Mouse (Mus musculus) G1E (cell line): ENCODE data around the gene Prrt2. TPM values are rescaled to one million over a fixed set of nuclear protein-coding genes. Genes with fewer than 3 reads are reported as not detected.

Source experiments
- ATAC-seq: 2 replicates; pipeline ENCODE4 v1.8.0; 2016; ENCODE audit warnings: mild to moderate bottlenecking; ENCODE audit not compliant: insufficient number of reproducible peaks, poor library complexity, low FRiP score, severe bottlenecking; ENCODE audit errors: extremely low read depth
- DNase-seq: peaks from one replicate; pipeline ENCODE4 v3.0.0; 2012; ENCODE audit warnings: low spot score
- H3K27me3 ChIP-seq: 2 replicates; pipeline ENCODE4 v1.6.1; 2012; ENCODE audit warnings: mild to moderate bottlenecking, low read length, inconsistent platforms; ENCODE audit not compliant: insufficient read depth
- H3K36me3 ChIP-seq: replicated peaks from 2 replicates; pipeline ENCODE3; 2012; ENCODE audit warnings: mild to moderate bottlenecking, inconsistent platforms
- H3K4me1 ChIP-seq: 2 replicates; pipeline ENCODE4 v1.6.1; 2012; ENCODE audit warnings: low read depth, low read length, inconsistent platforms, mixed read lengths; ENCODE audit not compliant: insufficient read depth
- H3K4me3 ChIP-seq: 2 replicates; pipeline ENCODE4 v1.5.1; 2012; ENCODE audit warnings: low read depth, mild to moderate bottlenecking, inconsistent platforms, low read length, moderate library complexity, mixed read lengths
- H3K9me3 ChIP-seq: replicated peaks from 2 replicates; pipeline ENCODE4 v1.6.1; 2012; ENCODE audit warnings: inconsistent platforms
- CTCF ChIP-seq: IDR thresholded peaks from 2 replicates; pipeline ENCODE4 v1.5.1; 2012; ENCODE audit warnings: low read depth, low read length, inconsistent platforms, mixed read lengths
- GATA1 ChIP-seq: IDR thresholded peaks from 2 replicates; pipeline ENCODE4 v1.6.1; 2012; ENCODE audit warnings: borderline replicate concordance, low read length, inconsistent platforms, mixed read lengths
- GATA2 ChIP-seq: IDR thresholded peaks from 2 replicates; pipeline ENCODE4 v1.6.1; 2012; ENCODE audit warnings: low read depth, low read length, inconsistent platforms, borderline replicate concordance
- POLR2AphosphoS5 ChIP-seq: IDR thresholded peaks from 2 replicates; pipeline ENCODE4 v1.6.1; 2012; ENCODE audit warnings: low read depth, low read length, inconsistent platforms; ENCODE audit not compliant: insufficient replicate concordance
- TAL1 ChIP-seq: conservative IDR thresholded peaks from 2 replicates; pipeline ENCODE4 v1.6.1; 2012; ENCODE audit warnings: low read depth, low read length, inconsistent platforms, mixed read lengths
- polyA plus RNA-seq: library from polyadenylated mRNA; stranded (reverse); fragments of >175 nt; gene quantifications from 2 replicates; pipeline ENCODE4 v1.2.3, GENCODE M21; 2012
- total RNA-seq, 2 experiments: library from RNA; stranded (forward) in 1 of 2; stranded (reverse) in 1 of 2; fragments of 200-1000 nt in 1 of 2; fragments of >200 nt in 1 of 2; fragmentation: Nextera tagmentation in 1 of 2; gene quantifications; 2 replicates each; pipeline ENCODE4 v1.2.3; 2014 to 2017

Gene Prrt2
- total and polyA plus RNA-seq, 3 experiments = 2.0 to 6.4 TPM; not detected in 1

DNA sequence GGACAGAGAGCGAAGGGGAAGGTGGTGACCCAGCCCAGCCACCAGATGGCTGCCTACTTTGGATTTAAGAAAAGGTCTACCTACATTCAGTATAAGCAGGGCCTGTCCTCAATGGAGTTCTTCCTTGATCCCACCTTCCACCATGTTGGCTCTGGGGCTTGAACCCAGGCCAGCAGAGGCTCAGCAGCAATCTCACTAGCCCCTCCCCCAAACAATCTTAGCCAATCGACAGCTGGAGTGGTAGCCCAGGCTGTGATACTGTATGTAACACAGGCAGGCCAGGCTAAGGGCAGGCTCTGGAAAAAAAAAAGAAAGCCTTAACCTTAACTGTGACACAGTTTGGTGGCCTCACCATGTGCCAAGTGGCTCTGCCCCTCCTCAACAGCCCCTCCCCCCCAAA is 9.3 kb downstream of the Prrt2 start:
- no peak overlapping the region for H3K4me3 ChIP-seq
- no peaks in the 10 kb centered on the region for H3K9me3 ChIP-seq
- no peak for ATAC-seq
- peaks cover 92% of the 10 kb centered on the region for H3K4me1 ChIP-seq
- peaks cover 71% of the 10 kb centered on the region for H3K36me3 ChIP-seq
- no peaks in the 10 kb centered on the region for H3K27me3 ChIP-seq
- TF ChIP-seq CTCF (no peak), TAL1 (no peak), GATA2 (no peak), POLR2AphosphoS5 (no peak), GATA1 (no peak)
- no peak for DNase-seq

DNA sequence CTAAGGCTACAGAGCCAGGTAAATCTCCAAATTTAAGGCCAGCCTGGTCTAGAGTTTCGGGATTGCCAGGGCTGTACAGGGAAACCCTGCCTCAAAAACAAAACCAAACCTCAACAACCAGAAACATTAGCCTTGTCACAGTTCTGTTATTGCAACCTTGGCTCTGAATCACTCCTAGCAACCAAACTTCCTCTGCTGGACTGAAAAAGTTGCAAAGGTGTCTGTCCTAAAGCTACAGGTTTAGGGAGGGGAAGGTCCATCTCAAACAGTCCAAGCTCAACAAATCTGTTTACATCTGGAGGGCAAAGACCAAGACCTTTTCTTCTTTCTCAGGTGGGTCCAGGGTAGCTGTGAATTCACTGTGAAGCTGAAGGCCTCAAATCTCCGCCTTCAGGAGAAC is 10.0 kb downstream of the Prrt2 start:
- peaks cover 87% of the 10 kb centered on the region for H3K4me1 ChIP-seq
- TF ChIP-seq TAL1 (no peak), GATA1 (no peak), CTCF (no peak), GATA2 (no peak), POLR2AphosphoS5 (no peak)

DNA sequence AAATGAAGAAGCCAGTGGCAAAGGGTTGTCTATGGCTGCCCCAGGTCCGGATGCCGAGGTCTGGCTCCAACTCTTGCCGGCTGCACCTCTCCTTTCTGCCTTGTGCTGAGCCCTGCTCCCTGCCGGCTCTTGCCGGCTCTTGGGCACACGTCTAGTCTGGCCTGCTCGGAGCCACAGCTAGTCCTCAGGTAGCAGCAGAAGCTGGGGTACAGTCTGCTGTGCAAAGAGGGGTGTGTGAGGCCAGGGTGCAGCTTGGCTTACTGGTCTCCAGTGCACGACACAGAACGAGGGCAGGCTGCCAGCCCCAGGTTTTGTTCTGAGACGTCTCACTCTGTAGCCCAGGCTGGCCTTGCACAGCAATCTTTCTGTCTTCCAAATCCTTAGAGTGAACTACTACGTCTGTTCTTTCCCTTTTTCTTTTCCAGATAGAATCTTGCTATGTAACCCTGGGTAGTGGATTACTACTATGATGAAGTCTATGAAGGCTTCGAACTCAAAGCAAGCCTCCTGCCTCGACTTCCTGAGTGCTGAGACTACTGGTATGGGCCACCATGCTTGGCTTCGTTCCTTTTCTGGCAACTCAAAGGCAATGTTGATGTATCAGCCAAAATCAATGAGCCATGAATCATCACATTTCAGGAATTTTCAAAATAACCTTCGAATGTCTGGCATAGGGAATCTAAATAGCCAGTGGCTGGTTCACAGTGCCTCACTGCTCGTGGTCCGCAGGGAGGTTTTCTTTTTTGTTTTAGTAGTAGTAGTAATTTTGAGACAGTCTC is 11.5 kb downstream of the Prrt2 start:
- ATAC-seq (no peak), DNase-seq (no peak)
- no peaks in the 10 kb centered on the region for H3K27me3 ChIP-seq
- H3K4me3 ChIP-seq = peak overlapping the region; percentile 0; the same call in 1 of the 2 replicates
- TF ChIP-seq CTCF (no peak), GATA1 (no peak), GATA2 (no peak), POLR2AphosphoS5 (no peak), TAL1 (no peak)
- peaks cover 75% of the 10 kb centered on the region for H3K4me1 ChIP-seq
- no peaks in the 10 kb centered on the region for H3K9me3 ChIP-seq
- H3K36me3 ChIP-seq = peaks cover 58% of the 10 kb centered on the region

More for the DNA sequence above, 10.0 kb downstream of the Prrt2 start:
- Histone ChIP-seq H3K9me3 (no peaks in the 10 kb centered on the region), H3K27me3 (no peaks in the 10 kb centered on the region), H3K36me3 (peaks cover 71% of the 10 kb centered on the region), H3K4me3 (no peak overlapping the region)
- DNase-seq (no peak), ATAC-seq (no peak)

DNA sequence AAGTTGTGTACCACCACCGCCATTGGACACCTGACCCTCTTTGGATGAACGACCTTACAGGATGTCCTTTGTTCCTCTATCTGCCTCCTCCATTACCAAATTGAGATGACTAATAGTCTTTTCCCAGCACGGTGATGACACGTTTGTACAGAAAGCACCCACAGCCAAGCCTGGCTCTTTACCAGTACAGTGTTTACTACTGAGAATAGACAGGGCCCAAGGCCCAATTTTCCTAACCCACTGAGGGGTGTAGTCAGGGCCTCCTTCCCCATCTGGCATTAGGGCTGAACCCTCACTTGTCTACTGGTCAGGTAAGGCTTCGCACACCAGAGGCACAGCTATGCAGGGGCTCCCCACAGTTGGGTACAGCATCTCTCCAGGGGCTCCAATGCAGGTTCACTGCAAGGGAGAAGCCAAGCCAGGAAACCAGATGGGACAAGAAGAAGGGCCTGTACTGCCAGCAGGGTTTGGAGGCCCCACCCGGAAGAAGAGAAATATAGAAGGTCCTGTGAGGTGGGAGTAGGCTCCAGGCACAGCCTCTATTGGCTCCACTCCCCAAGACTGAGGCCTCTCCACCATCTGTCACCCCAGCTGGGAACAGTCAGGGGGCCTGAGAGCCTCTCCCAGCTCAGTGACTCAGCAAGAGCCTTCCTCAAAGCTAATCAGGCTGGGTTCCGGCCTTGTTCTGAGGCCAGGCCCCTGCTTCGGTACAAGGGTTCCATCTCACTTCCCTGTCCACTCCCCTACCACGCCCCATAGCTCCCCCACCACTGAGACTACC is 12.6 kb downstream of the Prrt2 start:
- H3K36me3 ChIP-seq = peaks cover 47% of the 10 kb centered on the region
- peak overlapping the region; percentile 42; the same call in 1 of the 2 replicates for H3K4me3 ChIP-seq
- no peaks in the 10 kb centered on the region for H3K27me3 ChIP-seq
- no peaks in the 10 kb centered on the region for H3K9me3 ChIP-seq
- TF ChIP-seq CTCF = no peak
- TF ChIP-seq GATA2 = no peak
- no peak for TF ChIP-seq GATA1
- no peak for TF ChIP-seq TAL1
- no peak for TF ChIP-seq POLR2AphosphoS5
- peak; percentile 86 for DNase-seq
- H3K4me1 ChIP-seq = peaks cover 66% of the 10 kb centered on the region
- ATAC-seq = peak; percentile 95

DNA sequence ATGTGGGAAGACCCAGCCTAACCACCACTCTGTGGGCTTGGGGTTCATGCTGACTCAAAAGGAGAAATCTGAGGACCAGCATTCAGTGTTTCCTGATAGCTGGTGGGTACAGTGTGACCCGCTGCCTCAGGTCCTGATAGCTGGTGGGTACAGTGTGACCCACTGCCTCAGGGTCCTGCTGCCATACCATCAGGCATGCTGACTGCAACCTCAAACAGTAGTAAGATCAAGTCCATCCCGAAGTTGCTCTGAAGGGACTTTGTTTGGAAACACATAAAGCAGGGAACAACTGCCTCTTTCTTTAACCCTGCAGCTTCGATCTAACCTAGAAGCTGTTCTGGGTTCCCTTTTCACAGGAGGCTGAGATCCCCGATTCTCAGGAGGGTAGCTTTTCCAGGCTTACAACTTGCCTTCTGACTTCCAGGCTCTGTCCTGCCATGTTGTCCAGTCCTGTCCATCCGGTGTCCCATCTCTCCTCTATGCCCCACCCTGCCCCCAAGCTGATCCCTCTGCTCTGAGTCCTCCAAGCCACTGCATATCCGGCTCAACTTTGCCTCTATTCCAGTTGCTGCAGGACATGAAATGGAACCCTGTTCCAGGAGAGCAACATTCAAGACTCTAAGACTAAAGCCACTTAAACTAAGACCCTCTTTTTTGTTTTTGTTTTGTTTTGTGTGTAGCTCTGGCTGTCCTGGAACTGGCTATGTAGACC is 13.5 kb downstream of the Prrt2 start:
- Histone ChIP-seq H3K36me3 (peaks cover 38% of the 10 kb centered on the region), H3K4me3 (no peak overlapping the region)

More for the DNA sequence above, 13.5 kb downstream of the Prrt2 start:
- DNase-seq = no peak
- TF ChIP-seq POLR2AphosphoS5 = no peak
- TF ChIP-seq TAL1 = no peak
- TF ChIP-seq CTCF = no peak
- no peak for TF ChIP-seq GATA2
- TF ChIP-seq GATA1 = no peak
- Histone ChIP-seq H3K4me1 (peaks cover 61% of the 10 kb centered on the region), H3K9me3 (no peaks in the 10 kb centered on the region), H3K27me3 (no peaks in the 10 kb centered on the region)
- no peak for ATAC-seq
